Mouse (Mus musculus) activated CD4-positive, CD25-positive, alpha-beta regulatory T cell (primary cell): ENCODE results near the gene Olfr323. TPM values are rescaled to one million over a fixed set of nuclear protein-coding genes. Genes with fewer than 3 reads are reported as not detected.

Experiments used
- polyA plus RNA-seq, 2 experiments: library from polyadenylated mRNA; unstranded; fragments of 100-300 nt; shearing (Covaris generic); gene quantifications; one replicate each; pipeline ENCODE4 v1.2.1; 2017

Olfr323 gene
- polyA plus RNA-seq: under 1 TPM in 1 of 2 experiments, not detected in 1; 0.14 TPM

GRCm38 (mm10) chr11:58630401-58630800, at the start of gene Olfr323:
Gene Olfr323 (minus strand): TSS chr11:58630501.

DNA sequence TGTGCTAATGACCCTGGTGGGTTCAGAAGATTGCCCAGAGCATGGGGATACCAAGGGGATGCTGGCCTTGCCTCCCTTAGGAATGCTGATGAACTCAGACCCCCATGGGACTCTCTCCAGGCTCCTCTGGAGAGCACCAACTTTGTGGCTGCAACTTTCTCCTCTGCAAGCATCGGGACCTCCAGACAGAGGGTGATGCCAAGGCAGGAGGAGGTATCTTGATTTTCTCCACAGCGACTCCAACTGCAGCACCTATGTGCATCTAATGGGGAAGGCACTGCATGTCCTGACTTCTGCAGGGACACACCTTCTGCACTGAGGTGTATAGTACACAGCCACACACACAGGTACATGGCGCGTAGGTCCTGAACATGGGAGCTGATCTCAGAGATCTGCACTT, 28.3 kb upstream of the Olfr323 start, which contains the start of gene Olfr322:
Gene Olfr322 (plus strand): TSS at position 187 of the 400 bp plus-strand sequence.

GRCm38 (mm10) chr11:58640272-58640867, 10.1 kb upstream of the Olfr323 start, which contains the start of gene Trim58:
Gene Trim58 (plus strand): TSS chr11:58640465.

GRCm38 (mm10) chr11:58615975-58616374, 14.3 kb downstream of the Olfr323 start, which contains the start of gene 2210407C18Rik:
Gene 2210407C18Rik (minus strand): TSS chr11:58616075.

DNA sequence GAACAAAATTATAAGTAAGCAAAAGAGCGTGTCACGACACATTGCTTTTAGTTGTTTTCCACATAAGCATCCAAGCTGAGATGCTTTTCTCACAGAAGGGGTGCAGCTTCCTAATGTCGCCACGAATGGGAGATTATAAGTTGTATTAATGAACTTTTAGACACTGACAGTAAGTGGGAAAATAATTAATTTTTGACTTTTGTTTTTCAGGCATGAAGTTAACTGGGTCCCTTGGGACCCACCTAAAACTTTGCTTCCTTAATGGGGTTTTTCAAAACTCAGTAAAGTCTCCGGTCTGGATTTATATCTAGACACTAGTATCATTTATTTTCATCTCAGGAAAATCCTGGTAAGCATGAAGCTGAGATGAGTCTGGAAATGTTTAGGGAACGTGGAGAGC, 35.5 kb downstream of the Olfr323 start, which contains the start of gene Olfr324:
Gene Olfr324 (plus strand): TSS at position 301 of the 400 bp plus-strand sequence.

GRCm38 (mm10) chr11:58577430-58577829, 52.9 kb downstream of the Olfr323 start, which contains the start of gene Olfr325:
Gene Olfr325 (plus strand): TSS chr11:58577730.

Other genes starting within 250 kb of the Olfr323 start
- not detected for gene 1810065E05Rik, start 209.4 kb downstream of the Olfr323 start, polyA plus RNA-seq
- under 1 TPM in 1 of 2 experiments, not detected in 1; 0.12 TPM for gene Gm12253, start 197.9 kb downstream of the Olfr323 start, polyA plus RNA-seq
- not detected for gene Lypd9, start 177.6 kb downstream of the Olfr323 start, polyA plus RNA-seq
- not detected for gene Olfr30, start 168.2 kb downstream of the Olfr323 start, polyA plus RNA-seq
- under 1 TPM in 1 of 2 experiments, not detected in 1; 0.10 TPM for gene Olfr332, start 137.9 kb downstream of the Olfr323 start, polyA plus RNA-seq
- gene Olfr331, start 127.9 kb downstream of the Olfr323 start, polyA plus RNA-seq: not detected
- not detected for gene Olfr330, start 95.7 kb downstream of the Olfr323 start, polyA plus RNA-seq
- gene Olfr329-ps, start 84.1 kb downstream of the Olfr323 start, polyA plus RNA-seq: not detected
- gene Olfr328, start 74.9 kb downstream of the Olfr323 start, polyA plus RNA-seq: not detected
- not detected for gene Olfr224, start 59.9 kb downstream of the Olfr323 start, polyA plus RNA-seq
- gene Olfr325, start 52.8 kb downstream of the Olfr323 start, polyA plus RNA-seq: not detected
- gene Olfr324, start 35.4 kb downstream of the Olfr323 start, polyA plus RNA-seq: not detected
- gene 2210407C18Rik, start 14.4 kb downstream of the Olfr323 start, polyA plus RNA-seq: not detected
- under 1 TPM; 0.21 to 0.43 TPM for gene Trim58, start 10.0 kb upstream of the Olfr323 start, polyA plus RNA-seq
- gene Olfr322, start 28.3 kb upstream of the Olfr323 start, polyA plus RNA-seq: not detected
- not detected for gene Olfr320, start 50.6 kb upstream of the Olfr323 start, polyA plus RNA-seq
- gene Olfr319, start 68.7 kb upstream of the Olfr323 start, polyA plus RNA-seq: not detected
- under 1 TPM; 0.05 to 0.11 TPM for gene Olfr318, start 93.5 kb upstream of the Olfr323 start, polyA plus RNA-seq
- not detected for gene Olfr317, start 108.7 kb upstream of the Olfr323 start, polyA plus RNA-seq
- not detected for gene Olfr316, start 122.2 kb upstream of the Olfr323 start, polyA plus RNA-seq
- under 1 TPM in 1 of 2 experiments, not detected in 1; 0.11 TPM for gene Olfr315, start 142.7 kb upstream of the Olfr323 start, polyA plus RNA-seq
- gene Olfr314, start 152.5 kb upstream of the Olfr323 start, polyA plus RNA-seq: under 1 TPM in 1 of 2 experiments, not detected in 1; 0.20 TPM
- gene Fam183b, start 171.5 kb upstream of the Olfr323 start, polyA plus RNA-seq: not detected
- gene Olfr313, start 184.5 kb upstream of the Olfr323 start, polyA plus RNA-seq: not detected
- gene Olfr312, start 198.7 kb upstream of the Olfr323 start, polyA plus RNA-seq: under 1 TPM in 1 of 2 experiments, not detected in 1; 0.29 TPM
- not detected for gene Olfr311, start 208.8 kb upstream of the Olfr323 start, polyA plus RNA-seq
- gene Gm12258, start 216.7 kb upstream of the Olfr323 start, polyA plus RNA-seq: 10 to 100 TPM in 1 of 2 experiments, 1 to 10 TPM in 1; 5.4 to 11.4 TPM
- 1 to 10 TPM; 5.6 to 7.0 TPM for gene 2810021J22Rik, start 236.7 kb upstream of the Olfr323 start, polyA plus RNA-seq